Mouse (Mus musculus) erythroblast, embryonic 14.5 days (primary cell): Measurements from ENCODE around the gene Pth1r.

ENCODE experiments used
- GATA1 ChIP-seq: IDR thresholded peaks from 2 replicates; pipeline ENCODE4 v1.6.1; 2012; ENCODE audit warnings: low read length, inconsistent platforms, mixed read lengths
- TAL1 ChIP-seq: IDR thresholded peaks from 3 replicates; pipeline ENCODE4 v1.6.1; 2012; ENCODE audit warnings: low read length, inconsistent platforms, mixed read lengths

- TF ChIP-seq GATA1 (no peak), TAL1 (no peak)
Observed at GRCm38 (mm10) chr9:110752917-110753435, 6.0 kb upstream of the Pth1r start.
